Mouse (Mus musculus): Measurements from ENCODE around the gene Gm20815.
"Not testable (repeated sequence)": the region's sequence is repeated elsewhere in the genome, so short reads cannot be mapped to it uniquely, and the experiment has no call there.

The Gm20815 gene

GRCm38 (mm10) chrY:8835069-8835468, at the start of gene Gm20815:
Gene Gm20815, minus strand, starts transcription at chrY:8835169.
- DNase-seq: not testable (repeated sequence)
